Mouse (Mus musculus) kidney, postnatal 14 days (tissue): ENCODE results near the gene Slc7a15.
A peak's percentile ranks its signal among the peaks of the same experiment; 100 is the strongest.

Source experiments
- DNase-seq: peaks from one replicate; pipeline ENCODE4 v3.0.0; 2022; ENCODE audit warnings: mixed read lengths

Slc7a15 gene

DNA sequence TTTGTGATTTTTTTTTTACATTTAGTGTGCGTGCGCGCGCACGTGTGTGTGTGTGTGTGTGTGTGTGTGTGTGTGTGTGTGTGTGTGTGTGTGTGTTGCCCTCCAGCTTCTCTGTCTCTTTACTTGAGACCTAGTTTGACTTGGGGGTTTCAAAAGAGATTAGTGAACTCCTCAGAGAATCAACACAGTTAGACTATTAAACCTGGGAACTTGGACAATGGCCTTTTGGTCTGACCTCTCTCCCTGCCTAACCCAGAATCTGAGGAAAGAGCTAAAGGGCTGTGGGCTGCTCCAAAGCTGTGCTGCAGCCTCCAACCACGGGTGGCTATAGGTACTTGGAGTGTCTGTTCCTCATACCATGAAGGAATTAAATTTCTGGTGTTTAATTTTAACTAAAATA, 94.7 kb downstream of the Slc7a15 start:
- no peak for DNase-seq

- peak; percentile 78 for DNase-seq
Observed at GRCm38 (mm10) chr12:8502546-8502945, 96.3 kb downstream of the Slc7a15 start.

DNA sequence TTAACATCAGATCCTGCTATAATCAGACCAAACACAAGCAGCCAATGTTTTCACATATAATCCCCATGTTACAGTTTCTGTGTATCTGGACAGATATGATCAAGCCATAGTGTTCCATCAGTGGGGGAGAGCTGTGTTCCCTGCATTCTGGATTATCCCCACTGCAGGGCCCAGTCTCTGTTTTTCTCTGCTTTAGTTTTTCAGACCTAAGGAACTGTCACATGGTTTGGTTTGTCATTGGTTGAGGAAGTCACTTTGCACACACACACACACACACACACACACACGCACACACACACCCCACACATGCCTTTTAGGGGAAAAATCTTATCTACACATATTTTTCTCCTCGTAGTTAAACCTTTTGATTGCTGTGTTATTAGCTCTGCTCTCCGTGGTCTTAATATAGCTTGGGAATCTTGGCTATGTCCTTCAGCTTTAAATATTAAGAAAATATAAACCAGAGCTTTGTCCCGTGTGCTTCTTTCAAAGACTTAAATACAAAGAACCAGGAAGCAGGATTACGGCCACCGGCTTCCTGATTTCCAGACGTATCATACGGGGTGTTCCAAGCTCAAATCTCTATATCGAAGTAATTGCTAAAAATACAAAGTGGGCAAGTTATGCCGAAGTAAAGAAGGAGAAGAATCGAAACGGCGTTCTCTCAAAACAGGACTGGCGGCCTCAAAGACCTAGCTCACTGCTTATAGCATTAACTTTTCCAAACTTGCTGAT, 97.1 kb downstream of the Slc7a15 start:
- no peak for DNase-seq

GRCm38 (mm10) chr12:8500597-8501570, 98.0 kb downstream of the Slc7a15 start:
- no peak for DNase-seq

DNA sequence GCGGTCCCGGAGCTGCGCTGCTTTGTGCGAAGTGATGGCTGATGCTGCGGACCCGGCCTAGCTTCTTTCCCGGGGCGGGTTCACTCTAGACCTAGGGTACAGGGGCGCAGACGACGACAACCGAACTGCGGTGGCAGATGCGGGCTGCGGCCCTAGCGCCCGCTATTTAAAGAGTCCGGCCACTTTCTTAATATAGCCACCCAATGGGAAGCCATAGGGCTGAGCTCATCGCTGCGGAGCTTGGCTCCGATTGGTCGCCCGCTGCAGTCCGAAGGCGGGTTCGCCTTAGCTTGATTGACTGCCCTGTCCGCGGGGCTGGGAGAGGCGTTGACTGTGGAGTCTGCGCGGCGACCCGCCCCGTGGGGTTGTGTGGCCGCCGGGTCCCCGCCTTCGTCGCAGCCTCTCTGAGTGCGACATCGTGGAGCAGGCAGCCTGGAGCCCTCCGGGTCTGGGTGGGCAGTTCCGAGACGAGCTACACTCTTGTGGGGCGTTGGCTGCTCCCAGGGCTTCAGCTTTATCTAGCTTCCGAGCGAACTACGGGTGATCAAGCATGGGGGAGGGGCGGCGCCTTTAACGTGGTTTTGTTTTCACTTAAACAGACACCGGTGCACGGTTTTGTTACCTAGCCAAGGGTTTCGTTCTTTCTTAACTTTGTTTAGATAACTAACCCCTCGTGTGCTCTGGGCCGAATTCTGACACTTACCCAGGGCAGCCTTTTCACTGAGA, 98.8 kb downstream of the Slc7a15 start, which contains the start of gene Rhob:
Rhob (minus strand) TSS at position 139 of the 726 bp plus-strand sequence.
- DNase-seq: peak; percentile 98

GRCm38 (mm10) chr12:8499001-8499870, 99.6 kb downstream of the Slc7a15 start:
- peak; percentile 55 for DNase-seq

DNA sequence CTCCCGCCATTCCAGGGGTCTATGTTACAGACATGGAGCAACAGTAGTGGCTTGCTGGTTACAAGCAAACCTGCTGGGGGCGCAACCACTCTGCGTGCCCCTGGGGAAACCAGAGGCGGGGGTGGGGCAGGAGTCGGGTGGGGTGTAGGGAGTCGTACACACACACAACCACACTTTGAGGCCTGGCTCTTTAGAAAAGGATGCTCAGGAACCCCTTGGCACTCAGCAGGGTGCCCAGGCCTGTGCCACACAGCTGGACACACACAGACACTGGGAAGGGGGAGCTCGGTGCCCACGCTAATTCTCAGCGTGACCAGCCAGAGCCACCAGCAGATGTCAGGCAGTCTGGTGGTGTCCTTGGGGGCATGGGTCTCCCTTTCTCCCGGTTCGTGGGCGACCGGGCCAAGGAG, 100.3 kb downstream of the Slc7a15 start:
- DNase-seq: peak; percentile 40

- peak; percentile 47 for DNase-seq
Observed at GRCm38 (mm10) chr12:8498148-8498571, 100.7 kb downstream of the Slc7a15 start.

DNA sequence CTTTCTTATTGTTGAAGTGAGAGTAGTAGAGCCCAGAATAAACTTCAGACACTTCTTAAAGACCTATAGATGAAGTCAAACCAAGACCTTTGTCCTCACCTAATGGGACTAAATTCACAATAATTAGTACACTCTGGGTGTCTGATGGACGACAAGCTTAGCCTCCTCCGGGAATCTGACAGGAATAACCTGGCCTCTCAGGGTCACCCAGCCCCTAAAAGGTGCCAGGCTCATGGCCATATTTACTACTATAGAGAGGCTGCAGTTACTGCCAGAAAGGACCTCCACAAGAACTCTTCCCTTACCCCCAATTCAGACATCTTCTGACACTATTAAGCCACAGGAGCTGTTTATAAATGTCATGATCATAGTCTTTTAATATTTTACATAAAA, 101.6 kb downstream of the Slc7a15 start:
- no peak for DNase-seq

GRCm38 (mm10) chr12:8496679-8497313, 102.1 kb downstream of the Slc7a15 start:
- no peak for DNase-seq

- DNase-seq: peak; percentile 77
Observed at GRCm38 (mm10) chr12:8495881-8496678, 102.8 kb downstream of the Slc7a15 start.

DNA sequence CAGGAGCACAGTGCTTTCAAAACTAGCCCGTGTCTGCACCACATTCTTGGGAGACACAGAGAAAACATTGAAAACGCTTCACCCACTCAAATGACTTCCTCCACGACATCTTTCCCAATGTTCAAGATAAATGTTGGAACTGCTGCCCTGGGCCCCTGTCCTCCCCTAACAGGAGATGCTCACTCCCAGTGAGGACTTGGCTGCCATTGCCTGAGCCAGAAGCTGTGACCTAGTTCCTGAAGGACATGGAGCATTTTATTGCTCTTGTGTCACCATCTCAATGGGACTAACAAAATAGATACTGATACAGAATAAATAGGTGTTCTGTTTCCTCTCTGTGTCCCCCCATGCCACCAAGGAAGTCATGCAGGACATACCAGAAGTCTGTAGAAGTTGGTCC, 104.2 kb downstream of the Slc7a15 start:
- no peak for DNase-seq

DNA sequence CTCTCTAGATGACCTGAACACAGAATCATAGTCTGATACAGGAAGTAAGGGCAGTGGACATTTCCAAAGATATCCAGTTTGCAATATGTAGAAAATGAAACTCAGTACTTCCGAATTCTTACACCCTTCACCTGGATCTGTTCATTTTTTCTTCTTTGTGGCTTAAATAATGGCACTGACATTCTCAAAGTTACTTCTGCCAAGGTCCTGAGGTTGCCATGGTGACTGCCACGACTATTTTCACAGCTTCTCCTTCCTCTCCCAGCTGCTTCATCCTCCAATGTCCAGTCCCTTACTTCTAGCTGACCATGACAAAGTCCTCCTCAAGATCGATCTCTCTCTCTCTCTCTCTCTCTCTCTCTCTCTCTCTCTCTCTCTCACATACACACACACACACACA, 105.5 kb downstream of the Slc7a15 start:
- DNase-seq: no peak

- peak; percentile 56 for DNase-seq
Observed at GRCm38 (mm10) chr12:8489098-8489497, 109.8 kb downstream of the Slc7a15 start.

DNA sequence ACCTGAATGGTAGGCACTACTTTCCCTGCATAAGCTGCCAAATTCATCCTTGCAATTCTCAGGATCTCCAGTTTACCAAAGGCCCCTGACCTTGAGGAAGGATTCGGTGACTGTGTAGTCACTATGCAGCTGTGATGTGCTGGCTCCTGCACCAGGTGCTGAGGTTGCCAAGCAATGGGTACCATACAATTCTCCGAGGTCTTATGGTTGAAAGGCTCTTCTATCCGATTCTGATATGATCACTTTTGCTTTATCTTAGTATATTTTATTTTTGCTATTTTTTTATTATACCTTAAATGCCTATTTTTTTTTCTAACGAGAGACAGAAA, 110.2 kb downstream of the Slc7a15 start:
- no peak for DNase-seq

DNA sequence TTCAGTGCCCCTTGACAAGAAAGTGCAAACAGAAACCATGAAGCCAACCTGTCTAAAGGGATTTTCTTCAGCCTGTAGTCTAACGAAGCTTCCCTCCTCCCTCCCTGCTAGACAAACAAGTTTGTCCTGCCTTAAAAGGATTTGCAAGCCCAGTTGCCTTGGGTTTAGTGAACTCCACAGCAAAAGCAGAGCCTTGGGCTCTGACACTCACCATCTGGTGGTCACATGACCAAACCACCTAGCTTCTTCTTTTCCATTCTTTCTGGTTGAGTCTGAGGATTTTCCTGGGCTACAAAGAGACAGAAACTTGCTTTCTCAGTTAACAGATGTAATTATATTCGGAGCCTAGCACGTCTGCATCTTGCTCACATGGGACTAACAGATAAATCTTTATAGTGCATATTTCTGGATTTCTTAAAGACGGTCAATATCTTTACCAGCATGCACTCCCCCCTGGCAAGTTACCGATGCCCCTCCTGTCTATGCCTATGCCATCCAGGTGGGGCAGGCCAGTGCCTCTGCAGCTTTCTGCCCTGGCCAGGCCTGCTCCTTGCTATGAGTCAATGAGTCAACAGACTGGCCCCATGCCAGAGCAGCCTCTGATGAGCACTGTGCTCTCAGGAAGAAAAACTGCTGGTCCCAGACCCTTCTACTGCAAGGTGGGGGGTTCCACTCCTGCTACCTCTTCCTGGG, 110.8 kb downstream of the Slc7a15 start:
- DNase-seq: peak; percentile 81

DNA sequence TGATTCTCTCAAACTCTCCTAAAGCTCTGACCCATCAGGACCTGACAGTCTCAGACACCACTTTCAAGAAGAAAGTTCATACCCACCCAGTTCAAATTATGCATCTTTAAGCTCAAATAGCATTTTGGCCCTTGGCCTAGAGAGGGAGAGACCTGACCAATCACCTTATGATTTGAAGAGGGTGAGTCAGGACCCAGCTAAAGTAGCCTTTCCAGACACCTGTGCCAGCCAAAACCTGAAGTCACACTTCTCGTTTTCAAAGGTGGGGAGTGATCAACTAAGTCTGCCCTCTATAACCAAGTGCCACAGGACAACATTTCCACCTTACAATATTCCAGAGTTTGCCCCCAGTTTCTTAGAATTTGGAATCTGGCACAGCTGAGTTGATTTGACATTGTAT, 111.6 kb downstream of the Slc7a15 start:
- no peak for DNase-seq

DNA sequence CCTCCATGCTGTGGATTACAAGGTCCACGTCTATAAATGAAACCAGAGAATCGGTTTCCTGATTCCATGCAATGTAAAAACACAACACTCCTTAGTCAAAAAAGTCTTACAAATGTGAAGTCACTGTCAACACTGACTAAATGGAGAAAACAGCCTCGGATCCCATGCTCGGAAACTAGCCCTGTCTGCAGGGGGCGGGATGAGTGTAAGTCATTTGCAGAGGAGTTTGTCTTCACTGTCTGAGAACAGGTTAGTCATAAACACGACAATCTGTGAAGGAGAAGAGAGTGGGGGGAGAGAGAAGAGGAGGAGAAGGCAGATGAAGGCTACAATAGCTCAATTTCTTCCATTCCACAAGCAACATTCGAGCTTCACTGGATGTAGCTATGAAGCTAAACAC, 113.6 kb downstream of the Slc7a15 start:
- no peak for DNase-seq

GRCm38 (mm10) chr12:8482169-8482568, 116.7 kb downstream of the Slc7a15 start:
- no peak for DNase-seq
